Mouse (Mus musculus) natural killer cell, adult 2 months (primary cell): ENCODE data around the gene Grin3b.

Source experiments
- DNase-seq, 2 experiments: peaks; one replicate each; pipeline ENCODE4 v3.0.0; 2022; ENCODE audit warnings: low spot score in 2 of 2

The Grin3b gene

DNA sequence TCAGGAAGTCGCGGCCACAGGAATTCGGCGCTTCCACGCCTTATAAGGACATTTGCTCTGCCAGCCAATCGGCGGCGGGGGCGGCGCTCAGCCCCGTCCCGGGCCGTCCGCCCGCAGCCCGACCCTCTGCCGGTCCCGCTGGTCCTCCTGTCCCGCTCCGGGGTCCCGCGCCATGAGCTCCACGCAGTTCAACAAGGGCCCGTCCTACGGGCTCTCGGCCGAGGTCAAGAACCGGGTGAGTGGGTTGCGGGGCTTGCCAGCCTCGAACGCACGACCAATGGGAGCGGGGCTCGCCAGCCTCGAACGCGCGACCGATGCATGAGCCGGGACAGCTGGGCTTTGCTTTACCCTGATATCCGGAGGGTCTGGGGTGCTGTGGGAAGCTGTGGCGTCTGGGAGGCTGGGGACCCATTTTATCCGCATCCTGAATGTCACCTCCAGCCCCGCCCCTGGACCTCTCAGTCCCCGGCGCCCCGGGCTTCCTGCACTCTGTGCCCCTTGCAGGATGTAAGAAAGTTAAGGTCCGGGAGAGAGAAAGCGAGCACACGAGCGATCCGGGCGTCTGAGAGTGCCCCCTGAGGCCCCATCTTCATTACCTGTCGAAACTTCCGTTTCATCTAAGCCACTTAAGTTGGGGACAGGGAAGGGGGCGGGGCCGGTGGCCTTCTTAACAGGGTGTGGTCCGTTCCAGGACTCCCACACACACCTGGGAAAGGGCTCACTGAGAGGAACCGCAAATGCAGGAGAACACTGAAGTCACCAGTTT, 18.2 kb downstream of the Grin3b start, which contains the start of gene Cnn2:
TSS of gene Cnn2 (plus strand) at position 79 of the 766 bp plus-strand sequence.
- DNase-seq, result peak; percentile 44 to 49

DNA sequence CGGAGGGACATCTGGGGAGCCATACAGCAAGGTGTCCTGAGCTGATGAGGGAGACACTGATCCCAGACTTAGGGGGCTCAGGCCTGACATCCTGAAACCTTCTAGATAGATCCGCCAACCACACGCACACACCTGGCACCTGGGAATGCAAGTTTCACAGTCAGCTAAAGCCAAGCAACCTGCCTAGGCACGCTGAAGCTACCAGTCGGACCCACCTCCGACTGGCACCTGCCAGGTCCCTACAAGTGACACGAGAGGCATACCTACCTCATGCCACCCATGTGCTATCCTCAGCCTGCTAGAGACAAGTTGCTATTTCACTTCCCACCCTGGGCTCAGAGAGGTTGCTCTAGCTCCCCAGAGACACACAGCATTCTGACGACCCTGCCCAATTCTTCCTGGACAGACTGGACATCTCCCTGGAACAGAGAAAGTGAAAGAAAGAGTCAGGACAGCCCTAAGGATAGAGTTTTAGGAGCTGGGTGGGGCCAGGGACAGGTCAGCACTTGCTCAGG, 18.8 kb downstream of the Grin3b start:
- no peak for DNase-seq

DNA sequence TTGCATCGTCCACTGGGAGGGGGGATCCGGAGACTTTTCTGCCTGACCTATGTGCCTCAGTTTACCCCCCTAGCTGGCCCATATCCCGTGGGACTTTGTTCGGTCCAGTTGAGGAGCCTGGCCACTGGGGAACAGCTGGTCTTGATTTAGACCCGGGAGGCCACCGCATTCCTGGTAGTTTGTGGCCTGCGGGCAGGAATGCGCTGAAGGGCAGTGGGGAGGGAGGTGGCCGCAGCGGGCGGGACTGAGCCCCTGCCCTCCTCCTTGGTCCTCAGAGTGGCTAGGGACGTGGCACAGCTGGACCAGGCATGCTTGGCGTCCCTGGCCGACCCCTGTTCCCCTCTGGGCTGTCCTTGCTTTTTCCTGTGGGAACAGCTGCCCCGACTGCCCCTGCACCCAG, 19.4 kb downstream of the Grin3b start:
- no peak for DNase-seq

DNA sequence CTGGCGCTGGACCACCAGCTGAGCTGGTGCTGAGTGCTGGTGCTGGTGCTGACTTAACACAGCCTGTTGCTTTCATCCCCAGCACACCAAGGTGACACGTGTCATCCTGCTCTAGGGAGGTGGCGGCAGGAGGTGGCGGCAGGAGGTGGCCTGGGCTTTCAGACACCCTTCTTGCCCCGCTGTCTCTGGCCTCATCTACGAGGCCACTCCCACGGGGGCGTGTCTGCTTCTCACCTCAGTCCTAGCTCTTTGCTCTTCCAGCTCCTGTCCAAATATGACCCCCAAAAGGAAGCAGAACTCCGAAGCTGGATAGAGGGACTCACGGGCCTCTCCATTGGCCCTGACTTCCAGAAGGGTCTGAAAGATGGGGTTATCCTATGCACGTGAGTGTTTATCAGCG, 20.6 kb downstream of the Grin3b start:
- DNase-seq, result peak; percentile 35 to 37

DNA sequence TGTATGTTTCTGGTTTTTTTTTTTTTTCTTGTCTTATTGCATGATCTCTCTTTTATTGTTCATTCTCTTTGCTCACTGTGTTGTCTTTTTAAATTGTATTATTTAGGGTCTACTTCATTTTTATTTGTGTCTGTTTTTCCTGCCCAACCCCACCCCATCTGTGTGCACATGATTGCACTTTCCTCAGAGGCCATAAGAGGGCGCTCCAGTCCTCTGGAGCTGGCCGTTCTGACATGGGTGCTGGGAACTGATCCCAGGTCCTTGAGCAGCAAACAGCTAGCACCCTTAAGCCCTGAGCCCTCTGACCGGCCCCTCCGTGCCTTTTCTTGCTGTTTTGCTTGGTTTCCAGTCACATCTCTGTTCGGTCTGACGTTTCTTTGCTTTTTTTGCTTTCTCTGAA, 21.0 kb downstream of the Grin3b start:
- DNase-seq, result no peak

DNA sequence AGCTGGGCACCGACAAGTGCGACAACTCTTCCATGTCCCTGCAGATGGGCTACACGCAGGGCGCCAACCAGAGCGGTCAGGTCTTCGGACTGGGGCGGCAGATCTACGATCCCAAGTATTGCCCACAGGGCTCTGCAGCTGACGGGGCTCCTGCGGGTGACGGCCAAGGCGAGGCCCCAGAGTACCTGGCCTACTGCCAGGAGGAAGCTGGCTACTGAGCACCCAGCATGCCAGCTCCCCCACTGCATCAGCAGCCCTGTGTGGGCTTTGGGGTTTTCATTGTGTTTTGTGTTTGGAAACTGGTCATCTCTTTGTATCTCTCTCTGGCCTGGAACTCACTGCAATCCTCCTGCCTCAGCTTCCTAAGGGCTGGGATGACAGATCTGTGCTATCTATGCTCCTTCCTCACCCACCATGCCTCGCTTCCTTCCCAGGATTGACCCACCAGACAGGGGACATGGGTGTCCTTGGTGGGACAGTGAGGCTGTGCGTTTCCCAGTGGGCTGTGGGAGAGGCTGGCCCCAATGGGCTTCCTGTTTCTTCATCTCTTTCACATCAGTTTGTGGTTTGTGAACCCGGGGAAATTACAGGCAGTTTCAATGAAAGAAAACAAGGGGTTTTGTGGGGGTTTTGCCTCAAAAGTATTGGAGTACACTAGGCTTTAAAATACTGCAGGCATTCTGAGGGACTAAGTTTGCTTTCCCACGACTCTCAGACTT, 24.0 kb downstream of the Grin3b start:
- DNase-seq, result peak; percentile 51 to 59

DNA sequence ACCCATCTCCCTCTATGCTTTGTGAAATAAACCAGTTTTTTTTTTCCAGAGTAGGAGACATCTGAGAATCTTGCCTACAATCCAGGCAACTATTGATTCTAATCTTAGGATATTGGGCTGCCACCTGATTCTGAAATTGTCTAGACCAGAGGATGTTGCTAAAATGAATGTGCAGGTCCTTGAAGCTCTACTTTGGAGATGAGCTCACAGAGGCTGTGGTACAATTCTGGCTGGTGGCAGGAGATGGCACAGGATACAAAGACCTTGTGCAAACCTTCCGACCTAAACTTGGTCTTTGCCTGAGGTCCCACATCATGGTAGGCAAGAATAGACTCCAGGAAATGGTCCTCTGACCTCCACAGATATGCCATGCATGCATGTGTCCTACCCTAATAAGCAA, 25.1 kb downstream of the Grin3b start:
- no peak for DNase-seq

DNA sequence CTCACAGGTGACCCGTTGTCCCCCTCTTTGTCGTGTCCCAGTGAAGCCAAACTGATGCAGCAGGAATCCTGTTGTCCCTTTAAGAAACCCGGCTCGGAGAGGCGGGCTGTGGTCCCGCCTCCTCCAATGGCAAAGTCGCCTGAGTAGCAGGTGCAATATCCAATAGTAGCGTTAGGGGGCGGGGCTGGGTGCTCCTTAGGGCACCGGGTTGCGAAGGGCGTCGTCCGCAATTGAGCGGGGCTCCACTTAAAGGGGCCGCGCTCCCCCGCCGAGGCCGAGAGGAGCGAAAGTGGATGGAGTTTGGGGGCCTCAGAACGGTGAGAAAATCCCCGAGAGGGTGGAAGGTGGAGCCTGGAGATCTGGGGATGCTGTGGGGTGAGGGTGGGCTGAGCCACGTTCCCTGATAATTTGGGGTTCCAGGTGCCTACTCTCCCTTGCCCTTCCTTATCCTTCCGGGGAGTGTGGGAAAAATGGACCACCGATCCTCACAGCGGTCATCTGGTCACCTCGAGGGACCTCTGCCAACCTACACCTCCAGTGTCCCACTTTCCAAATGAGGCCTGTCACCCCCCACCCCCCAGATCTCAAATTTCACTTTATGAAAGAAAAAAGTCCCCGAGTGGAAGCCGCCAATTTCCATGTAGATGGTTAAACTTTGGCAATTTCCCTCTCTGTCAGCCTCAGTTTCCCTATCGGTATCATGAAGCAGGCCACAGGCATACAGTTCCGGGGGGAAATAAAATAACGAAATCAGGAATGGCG, 25.9 kb downstream of the Grin3b start, which contains the start of gene Abca7:
TSS of gene Abca7 (plus strand) at position 223 of the 762 bp plus-strand sequence.
- peak; percentile 93 to 94 for DNase-seq

DNA sequence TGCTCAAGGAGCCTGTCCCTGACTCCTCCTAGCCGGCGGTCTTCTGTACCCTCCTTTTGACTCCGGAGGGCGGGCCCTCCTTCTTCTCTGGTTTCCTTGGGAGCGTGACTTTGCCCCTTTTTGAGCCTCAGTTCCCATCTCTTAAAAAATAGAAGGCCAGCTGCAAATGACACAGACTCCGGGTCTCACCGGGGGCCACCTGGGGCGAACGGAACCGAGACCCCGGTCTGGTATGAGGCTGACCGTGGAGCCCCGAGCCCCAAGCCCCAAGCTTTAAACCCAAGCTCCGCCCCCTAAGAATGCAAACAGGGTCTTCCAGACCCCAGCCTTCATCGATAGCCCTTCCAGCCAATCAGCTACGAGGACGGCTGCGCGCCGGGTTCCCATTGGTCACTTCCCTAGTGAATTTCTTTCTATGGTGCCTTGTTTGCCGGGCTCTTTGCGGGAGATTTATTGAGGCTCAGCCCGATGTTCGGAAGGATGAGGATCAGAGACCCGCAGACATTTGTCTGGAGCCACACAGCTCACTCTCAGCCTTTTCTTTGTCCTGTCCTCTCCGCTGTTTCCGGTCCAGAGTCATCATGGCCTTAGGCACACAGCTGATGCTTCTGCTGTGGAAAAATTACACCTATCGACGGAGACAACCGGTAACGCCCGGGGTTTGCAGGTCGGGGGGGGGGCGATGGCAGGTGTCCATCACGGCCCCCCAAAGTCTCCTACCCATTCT, 26.7 kb downstream of the Grin3b start:
- no peak for DNase-seq

DNA sequence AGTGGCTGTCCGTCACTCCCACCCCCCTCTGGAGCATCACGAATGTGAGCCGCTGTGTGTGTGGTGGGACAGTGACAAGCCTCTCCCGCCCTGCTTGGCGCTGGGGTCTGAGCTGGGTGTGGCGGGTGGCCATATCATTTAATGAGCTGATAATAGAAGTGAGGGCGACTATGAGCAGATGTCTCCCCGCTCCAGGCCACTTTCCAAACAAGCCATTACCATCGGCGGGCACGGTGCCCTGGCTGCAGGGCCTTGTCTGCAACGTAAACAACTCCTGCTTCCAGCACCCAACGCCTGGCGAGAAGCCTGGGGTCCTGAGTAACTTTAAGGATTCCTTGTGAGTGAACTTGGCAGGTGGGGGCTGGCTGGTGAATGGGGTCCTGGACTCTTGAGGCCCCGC, 27.3 kb downstream of the Grin3b start:
- no peak for DNase-seq

DNA sequence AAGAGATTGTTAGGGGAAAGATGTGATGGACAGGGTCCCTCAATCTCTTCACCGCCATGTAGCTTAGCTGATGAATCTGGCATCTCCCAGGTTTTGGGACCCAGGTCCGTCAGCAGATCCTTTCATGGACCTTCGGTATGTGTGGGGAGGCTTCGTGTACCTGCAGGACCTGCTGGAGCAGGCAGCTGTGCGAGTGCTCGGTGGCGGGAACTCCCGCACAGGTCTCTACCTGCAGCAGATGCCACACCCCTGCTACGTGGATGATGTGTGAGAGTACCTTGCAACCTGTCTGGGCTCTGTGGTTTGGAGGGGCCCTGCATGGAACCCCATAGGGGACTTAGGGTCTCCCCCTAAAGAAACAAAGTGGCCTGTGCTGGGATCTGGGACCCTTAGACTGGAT, 31.4 kb downstream of the Grin3b start:
- DNase-seq, result no peak

DNA sequence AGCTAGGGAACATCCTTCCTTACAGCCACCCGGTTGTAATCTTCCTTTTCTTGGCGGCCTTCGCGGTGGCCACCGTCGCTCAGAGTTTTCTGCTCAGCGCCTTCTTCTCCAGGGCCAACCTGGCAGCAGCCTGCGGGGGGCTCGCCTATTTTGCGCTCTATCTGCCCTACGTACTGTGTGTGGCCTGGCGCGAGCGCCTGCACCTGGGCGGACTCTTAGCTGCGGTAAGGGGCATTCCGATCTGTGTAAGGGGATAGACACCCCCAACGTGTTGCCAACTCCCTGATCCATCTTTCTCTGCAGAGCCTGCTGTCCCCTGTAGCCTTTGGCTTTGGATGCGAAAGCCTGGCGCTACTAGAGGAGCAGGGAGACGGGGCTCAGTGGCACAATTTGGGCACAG, 32.3 kb downstream of the Grin3b start:
- DNase-seq, result no peak

DNA sequence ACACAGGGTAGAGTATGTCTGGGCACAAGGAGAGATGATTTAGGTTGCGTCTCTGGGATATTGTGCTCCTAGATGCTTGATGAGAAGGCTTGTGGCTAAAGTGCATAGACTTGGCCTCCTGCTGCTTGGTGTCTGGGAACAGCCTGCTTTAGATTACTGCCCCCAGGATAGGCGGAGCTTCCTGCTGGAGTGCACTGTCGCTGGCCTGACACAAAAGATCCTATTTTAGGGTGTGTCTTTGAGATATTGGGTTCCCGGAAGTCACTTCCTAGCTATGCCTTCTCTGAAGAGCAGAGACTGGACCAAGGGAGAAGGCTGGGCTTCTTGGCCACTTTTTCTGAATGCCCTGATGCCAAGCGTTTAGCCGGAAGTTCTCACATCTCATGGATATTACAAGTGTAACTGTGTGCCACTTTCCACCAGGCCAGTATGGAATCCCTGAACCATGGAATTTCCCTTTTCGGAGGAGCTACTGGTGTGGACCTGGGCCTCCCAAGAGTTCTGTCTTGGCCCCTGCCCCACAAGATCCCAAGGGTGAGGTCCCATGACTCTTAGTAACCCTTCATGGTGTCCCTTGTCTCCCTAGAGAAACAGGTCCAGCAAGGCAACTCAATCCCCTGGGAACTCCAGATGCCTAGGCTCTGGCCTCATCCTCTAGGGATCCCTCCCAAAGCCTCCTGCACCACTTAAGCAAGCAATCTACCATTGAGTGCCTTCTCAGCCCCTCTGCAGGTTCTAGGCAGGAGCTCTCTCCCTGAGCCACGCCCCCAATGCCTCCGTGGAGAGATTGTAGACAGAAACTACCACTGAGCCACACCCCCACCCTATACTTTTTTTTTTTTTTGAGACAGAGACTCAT, 33.1 kb downstream of the Grin3b start:
- no peak for DNase-seq

DNA sequence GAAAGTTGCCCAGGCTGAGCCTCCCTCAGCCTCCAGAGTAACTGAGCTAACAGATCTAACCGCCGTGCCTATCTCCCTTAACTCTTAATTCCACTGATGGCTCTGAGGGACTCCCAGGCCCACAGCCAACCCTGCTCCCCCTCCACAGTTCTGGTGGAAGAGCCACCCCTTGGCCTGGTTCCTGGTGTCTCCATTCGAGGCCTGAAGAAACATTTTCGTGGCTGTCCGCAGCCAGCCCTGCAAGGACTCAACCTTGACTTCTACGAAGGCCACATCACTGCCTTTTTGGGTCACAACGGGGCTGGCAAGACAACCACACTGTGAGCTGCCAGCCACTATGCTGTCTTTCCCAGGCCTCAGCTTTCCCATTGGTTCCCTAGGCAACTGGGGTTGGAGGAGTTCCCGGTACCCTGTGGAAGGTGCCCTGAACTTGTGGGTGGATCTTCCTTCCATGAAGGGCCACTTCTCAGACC, 33.8 kb downstream of the Grin3b start:
- no peak for DNase-seq

DNA sequence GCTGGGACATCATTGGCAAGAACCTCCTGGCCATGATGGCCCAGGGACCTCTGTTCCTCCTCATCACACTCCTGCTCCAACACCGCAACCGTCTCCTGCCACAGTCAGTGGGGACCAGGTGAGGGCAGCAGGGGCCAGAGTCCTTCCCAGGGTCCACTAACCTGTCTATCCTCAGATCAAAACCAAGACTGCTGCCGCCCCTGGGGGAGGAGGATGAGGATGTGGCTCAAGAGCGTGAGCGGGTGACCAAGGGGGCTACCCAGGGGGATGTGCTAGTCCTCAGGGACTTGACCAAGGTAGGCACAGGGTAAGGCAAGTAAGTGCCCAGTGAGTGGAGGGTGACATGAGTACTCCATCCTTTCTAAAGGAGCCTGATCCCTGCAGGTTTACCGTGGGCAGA, 41.2 kb downstream of the Grin3b start:
- no peak for DNase-seq

DNA sequence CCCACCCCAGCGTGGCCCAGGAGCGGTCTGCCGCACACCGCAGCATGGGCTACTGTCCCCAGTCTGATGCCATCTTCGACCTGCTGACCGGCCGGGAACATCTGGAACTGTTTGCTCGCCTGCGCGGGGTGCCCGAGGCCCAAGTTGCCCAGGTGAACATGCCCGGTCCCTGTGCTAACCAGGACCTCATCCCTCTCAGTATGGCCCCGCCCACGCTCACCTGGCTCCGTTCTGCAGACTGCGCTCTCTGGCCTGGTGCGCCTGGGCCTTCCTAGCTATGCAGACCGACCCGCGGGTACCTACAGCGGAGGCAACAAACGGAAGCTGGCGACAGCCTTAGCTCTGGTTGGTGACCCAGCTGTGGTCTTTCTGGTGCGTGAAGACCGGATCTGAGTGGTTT, 43.1 kb downstream of the Grin3b start:
- DNase-seq, result no peak

DNA sequence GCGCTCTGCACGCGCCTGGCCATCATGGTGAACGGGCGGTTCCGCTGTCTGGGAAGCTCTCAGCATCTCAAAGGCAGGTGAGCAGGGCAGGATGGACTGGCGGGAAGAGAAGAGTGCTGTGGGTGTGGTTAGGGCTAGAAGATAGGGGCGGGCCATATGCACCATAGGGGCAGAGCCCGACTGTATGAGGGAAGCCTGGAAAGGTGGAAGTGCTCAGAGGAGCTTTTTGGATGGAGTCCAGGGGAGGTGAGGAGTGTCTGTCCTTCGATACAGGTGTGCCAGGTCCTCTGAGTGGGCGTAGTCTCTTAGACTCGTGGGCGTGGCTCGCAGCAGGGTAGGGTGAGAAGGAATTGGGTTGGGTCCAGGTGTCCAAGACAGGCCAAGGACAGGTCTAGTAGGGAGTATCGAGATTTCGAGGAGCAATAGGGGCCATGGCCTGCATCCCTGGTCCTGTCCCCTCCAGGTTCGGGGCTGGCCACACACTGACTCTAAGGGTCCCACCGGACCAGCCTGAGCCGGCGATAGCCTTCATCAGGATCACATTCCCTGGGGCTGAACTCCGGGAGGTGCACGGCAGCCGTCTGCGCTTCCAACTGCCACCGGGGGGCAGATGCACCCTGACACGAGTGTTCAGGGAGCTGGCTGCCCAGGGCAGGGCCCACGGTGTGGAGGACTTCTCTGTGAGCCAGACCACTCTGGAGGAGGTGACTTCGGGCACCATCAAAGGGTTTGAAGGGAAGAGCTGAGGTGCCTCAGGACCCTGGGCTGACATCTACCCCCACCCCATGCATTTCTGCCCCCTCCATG, 44.2 kb downstream of the Grin3b start:
- DNase-seq, result no peak

DNA sequence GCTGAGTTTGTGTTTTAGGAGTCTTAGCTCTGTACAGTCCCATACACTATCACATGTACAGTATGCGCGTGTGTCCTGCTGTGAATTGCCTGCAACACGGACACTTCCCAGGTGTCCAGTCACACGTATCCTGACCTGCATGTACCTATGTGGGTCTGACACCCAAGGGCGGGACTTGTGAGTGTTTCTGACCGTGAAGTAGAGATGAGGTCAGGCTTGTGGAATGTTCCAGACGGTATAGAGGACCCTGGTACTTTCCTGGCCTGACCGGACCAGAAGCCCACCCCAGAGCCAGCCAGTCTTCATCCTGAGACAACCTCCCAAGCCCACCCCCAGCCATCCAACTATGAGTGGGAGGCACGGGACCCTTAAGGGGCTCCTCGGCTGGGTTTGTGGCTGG, 45.1 kb downstream of the Grin3b start:
- peak in 1 of 2 experiments; percentile 68 for DNase-seq

DNA sequence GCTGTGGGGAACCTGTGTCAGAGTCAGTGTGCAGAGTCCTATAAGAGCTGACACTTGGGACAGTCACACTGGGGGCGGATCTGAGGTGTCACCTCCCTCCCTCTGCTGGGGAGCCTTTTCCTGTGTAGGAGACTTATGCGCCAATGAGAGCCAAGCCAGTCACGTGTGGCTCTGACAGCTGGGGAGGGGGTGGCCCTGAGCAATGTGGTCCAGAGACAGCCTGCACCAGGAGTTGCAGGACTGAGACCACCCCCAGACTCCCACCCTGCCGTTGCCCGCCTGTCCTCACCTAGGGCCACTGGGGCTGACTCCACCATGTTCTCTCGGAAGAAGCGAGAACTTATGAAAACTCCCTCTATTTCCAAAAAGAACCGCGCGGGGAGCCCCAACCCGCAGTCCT, 46.0 kb downstream of the Grin3b start, which contains the start of gene Arhgap45:
TSS of gene Arhgap45 (plus strand) at position 143 of the 400 bp plus-strand sequence.
- peak; percentile 89 to 92 for DNase-seq
